Mouse (Mus musculus) left cerebral cortex, postnatal 14 days (tissue): Measurements from ENCODE around the gene Nfkb2. TPM values are rescaled to one million over a fixed set of nuclear protein-coding genes. Genes with fewer than 3 reads are reported as not detected.

Experiments used
- DNase-seq, 2 experiments: peaks; one replicate each; pipeline ENCODE4 v3.0.0; 2021 to 2022; ENCODE audit warnings: low spot score in 2 of 2, mixed read lengths in 1 of 2
- intact Hi-C: fragments of 180-260 bp; cut with DNase I; formaldehyde crosslinking; loops from one replicate; pipeline ENCODE4 v1.15.1; 2025
- total RNA-seq, 2 experiments: library from RNA; stranded (reverse); gene quantifications; 2 replicates each; pipeline ENCODE4 v1.2.3; 2021

Nfkb2 gene
- total RNA-seq, 2 experiments from 2014 or later, result 1.8 to 2.8 TPM

- DNase-seq, result no peak
- intact Hi-C loops, result no loop called here
These were observed 28.7 kb downstream of the Nfkb2 start for GRCm38 (mm10) chr19:46332721-46333339.

DNA sequence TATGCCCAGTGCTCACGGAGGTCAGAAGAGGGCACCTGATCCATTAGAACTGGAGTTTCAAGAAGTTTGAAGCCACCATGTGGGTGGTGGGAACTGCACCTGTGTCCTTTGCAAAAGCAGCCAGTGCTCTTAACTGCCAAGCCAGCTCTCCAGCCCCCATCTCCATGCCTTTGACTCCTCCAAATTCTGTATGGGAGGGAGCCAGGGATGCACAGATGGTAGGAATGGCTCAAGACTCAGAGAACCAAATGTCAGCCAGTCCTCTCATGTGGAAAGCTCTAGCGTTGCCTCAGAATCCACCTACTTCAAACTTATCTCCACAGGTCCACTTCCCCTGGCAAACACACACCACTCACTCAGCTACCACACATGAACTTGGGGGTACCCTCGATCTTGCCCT is 29.8 kb downstream of the Nfkb2 start:
- DNase-seq, result no peak
- intact Hi-C loops, result no loop called here

- no peak for DNase-seq
- intact Hi-C loops, result loop anchor here (5.0 kb wide), 1 partner anchor 109 kb away; no protein-coding TSS in a partner anchor
These were observed 33.7 kb downstream of the Nfkb2 start for GRCm38 (mm10) chr19:46337719-46338330.

DNA sequence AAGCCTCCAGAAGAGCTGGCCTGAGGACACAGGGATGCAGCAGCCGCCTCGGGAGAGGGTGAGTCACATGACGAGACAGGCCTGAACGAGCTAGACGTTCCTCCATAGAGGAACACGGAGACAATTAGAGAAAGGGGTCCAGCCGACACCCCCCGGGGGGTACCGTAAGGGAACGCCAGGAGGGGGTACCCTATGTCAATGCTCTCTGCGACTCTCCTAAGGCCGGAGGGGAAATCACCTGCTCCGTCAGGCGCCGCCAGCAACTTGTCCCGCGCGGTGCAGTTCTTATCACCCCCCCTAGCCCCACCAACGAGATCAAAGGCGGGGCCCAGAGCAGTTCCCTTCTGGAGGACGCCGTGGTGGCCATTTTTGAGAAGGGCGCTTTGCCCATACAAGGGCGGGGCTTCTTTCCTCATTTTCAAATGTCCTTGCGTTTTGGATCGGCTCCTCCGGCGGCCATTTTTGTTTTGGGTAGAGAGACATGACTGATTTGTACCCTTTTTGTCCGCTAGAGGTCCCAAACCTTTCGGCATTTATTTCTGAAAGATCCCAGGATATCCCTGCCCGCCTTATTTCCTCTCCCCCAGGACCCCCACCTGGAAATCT is 34.3 kb downstream of the Nfkb2 start, which contains the start of gene Cuedc2:
Cuedc2 (minus strand) TSS at position 372 of the 606 bp plus-strand sequence.
- DNase-seq, result peak; percentile 99
- intact Hi-C loops, result loop anchor here (5.0 kb wide), 1 partner anchor 109 kb away; no protein-coding TSS in a partner anchor

DNA sequence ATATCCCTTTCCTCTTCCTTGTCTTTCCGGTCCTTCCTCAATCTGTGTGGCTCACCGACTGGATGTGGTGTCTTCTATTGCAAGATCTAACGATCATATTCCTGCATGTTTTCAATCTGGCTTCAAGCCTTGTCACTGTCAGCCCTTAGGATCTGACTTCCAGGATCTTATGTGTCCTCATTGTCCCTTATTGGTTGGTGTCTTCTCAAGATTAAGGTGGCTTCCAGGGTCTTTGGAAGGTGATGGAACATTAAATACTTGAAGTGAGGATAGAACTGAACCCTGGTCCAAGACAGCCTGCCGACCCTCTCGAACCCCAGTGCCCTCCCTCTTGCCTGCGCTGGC is 34.8 kb downstream of the Nfkb2 start:
- no peak for DNase-seq
- intact Hi-C loops, result loop anchor here (5.0 kb wide), 1 partner anchor 108 kb away; no protein-coding TSS in a partner anchor

GRCm38 (mm10) chr19:46339287-46339971 is 35.3 kb downstream of the Nfkb2 start:
- intact Hi-C loops, result loop anchor here (5.0 kb wide), 1 partner anchor 108 kb away; no protein-coding TSS in a partner anchor
- DNase-seq, result peak; percentile 53 to 62

DNA sequence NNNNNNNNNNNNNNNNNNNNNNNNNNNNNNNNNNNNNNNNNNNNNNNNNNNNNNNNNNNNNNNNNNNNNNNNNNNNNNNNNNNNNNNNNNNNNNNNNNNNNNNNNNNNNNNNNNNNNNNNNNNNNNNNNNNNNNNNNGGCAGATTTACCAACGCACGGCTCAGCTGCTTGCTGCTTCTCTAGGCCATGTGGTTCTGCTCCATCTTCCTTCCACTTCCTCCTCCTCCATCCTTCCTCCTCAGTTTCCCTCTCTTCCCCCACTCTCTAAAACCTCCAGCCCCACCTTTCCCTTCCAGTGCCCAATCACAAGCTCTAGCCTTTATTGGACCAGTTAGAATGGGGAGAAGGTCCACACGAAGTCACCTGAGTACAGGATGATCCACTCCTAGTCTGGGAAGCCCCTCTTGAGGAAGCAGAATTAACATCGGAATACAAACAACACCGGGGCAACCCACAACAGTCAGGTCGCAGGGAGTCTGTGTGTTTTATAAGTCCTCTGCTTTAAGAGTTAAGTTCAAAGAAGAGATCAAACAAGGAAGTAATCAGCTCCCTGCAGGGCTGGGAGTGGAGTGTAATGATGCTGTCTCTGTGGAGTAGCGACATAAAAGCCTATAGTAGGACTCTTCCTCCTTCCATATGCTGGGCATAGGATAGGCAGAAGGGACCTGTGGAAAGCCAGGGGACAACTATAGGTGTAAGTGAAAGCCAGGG is 40.7 kb downstream of the Nfkb2 start:
- DNase-seq, result no peak
- intact Hi-C loops, result no loop called here

DNA sequence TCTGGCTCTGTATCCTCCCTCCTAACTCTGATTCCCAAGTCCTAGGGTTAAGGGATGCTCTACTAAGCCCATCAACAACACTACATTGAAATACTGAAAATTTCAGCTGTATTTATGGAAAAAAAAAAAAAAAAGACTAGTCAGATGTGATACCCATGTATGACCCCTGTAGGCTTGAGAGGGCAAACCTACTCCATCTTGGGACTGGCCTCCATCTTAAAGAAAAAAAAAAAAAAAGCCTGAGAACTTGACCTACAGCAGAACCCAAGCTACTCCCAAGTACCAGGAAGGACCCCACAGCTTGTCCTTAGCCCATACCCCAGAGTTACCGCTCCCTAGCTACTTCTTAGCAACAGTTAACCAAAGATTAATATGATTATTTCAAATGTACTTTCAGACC is 43.0 kb downstream of the Nfkb2 start:
- DNase-seq, result no peak
- intact Hi-C loops, result no loop called here

DNA sequence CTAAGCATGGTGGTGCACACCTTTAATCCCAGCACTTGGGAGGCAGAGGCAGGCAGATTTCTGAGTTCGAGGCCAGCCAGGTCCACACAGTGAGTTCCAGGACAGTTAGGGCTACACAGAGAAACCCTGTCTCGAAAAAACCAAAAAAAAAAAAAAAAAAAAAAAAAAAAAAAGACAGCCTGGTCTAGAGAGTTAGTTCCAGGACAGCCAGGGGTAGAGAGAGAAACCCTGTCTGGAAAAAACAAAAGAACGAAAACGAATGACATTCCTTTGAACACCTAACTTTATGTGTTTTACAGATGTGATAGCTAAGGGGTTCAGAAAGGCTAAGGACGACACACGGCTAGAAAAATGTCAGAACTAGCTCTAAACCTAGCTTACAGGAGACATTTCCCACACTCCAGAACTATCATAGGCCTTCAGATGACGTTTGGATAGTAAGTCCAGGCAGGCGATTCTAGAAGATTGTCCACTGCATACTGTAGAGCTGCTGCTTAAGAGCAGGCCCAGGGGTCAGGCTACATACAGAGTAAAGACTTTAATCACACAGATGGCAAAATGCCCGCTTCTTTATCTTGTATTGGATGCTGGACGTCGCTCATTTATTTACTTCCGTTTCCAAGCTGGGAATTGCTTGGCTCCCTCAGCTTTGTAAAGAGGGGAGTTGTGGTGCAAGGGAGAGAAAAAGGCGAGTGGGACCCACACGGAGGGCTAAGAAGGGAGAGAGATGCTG is 44.0 kb downstream of the Nfkb2 start:
- no peak for DNase-seq
- intact Hi-C loops, result no loop called here

DNA sequence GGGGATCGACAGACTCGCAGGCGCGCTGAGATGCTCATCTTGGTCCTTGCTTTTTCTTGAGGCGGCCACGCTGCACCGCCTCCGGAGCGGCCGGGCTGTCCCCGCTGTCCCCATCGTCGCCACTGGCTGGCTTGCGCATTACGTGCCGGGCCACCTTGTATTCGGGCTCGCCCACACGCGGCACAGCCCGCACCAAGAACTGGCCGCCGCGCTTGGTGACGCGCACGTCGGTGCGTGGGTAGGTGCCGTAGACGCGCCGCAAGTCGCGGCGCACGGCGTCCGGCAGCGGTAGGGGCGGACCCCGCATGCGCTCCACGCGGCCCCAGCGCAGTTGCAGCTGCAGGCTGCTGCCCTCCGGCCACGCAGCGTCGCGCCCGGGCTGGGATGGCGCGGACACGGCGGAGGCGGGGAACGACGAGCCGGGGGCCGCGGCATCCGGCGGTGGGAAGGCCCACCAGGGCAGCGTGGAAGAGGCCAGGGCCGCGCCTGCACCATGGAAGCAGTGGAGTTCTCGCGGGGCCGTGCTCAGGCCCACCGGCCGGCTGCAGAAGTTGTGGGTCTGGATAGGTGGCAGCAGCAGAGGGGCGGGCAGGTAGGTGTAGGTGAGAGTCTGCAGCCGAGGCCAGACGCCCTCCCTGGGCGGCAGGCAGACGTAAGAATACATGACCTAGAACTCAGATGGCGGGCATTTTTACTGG is 44.8 kb downstream of the Nfkb2 start:
- intact Hi-C loops, result no loop called here
- DNase-seq, result peak; percentile 92 to 95

DNA sequence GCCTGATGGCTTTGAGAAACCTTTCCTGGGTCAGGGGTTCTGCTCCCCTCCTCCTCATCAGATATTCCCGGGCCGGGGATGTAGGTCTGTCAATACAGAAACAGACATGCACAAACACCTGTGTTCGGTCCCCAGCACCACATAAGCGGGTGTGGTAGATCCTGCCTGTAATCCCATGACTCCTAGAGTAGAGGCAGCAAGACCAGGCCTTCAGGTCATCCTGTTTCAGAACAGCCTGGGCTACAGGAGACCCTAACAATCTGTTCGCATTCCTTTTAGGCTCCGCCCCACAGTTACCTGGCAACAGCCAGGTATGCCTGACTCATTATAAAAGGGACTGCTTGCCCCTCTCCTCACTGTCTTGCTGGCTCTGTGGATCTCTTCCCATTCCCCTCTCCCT is 45.4 kb downstream of the Nfkb2 start:
- no peak for DNase-seq
- intact Hi-C loops, result no loop called here

- intact Hi-C loops, result no loop called here
- DNase-seq, result no peak
These were observed 46.2 kb downstream of the Nfkb2 start, which contains the start of gene 2310034G01Rik for GRCm38 (mm10) chr19:46350168-46350932. TSS of gene 2310034G01Rik (minus strand) at chr19:46350302.

- intact Hi-C loops, result no loop called here
These were observed 52.6 kb downstream of the Nfkb2 start for GRCm38 (mm10) chr19:46356701-46357138.

GRCm38 (mm10) chr19:46357344-46358280 is 53.5 kb downstream of the Nfkb2 start:
- intact Hi-C loops, result no loop called here

More at GRCm38 (mm10) chr19:46356701-46357138, 52.6 kb downstream of the Nfkb2 start:
- peak; percentile 92 for DNase-seq

GRCm38 (mm10) chr19:46358381-46358780 is 54.3 kb downstream of the Nfkb2 start:
- intact Hi-C loops, result no loop called here
- no peak for DNase-seq

More at GRCm38 (mm10) chr19:46357344-46358280, 53.5 kb downstream of the Nfkb2 start:
- DNase-seq, result no peak
